Mouse (Mus musculus) A20 (cell line): ENCODE measurements around the gene Vil1.
A peak's percentile ranks its signal among the peaks of the same experiment; 100 is the strongest.

ENCODE experiments used
- DNase-seq: peaks from one replicate; pipeline ENCODE4 v3.0.0-alpha.2; 2011; ENCODE audit warnings: low read depth, low spot score

Gene Vil1

DNA sequence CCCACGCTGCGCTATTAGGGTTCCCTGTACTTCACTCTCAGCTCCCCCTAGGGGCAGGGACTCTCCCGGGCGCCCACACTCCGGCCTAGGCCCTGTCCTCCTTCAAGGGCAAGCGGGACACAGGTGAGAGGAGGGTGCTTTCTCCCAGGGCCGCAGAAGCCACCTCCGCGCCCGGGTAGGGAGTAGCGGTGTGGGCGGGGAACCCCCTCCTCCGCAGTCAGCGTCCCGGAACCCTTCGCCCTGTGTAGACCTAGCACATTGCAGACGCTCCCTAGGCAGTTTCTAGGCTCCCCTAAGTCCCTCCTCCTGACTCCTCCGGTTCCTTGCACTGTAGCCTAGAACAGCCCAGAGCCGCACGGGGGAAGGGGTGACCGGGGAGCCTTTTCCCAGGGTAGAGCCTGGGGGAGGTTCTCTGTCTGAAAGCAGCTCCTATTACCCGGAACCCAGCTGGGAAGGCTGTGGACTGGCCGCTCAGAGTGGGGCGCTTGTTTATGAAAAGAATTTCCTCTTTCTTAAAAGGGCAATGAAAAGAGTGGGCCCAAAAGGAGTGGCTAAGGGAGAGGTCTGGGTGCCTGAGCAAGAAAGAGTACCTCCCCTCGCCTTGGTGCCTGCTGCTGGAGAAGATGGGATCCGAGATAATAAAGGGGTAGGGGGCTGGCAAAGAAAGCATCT is 22.3 kb upstream of the Vil1 start:
- DNase-seq, result peak; percentile 98

GRCm38 (mm10) chr1:74387386-74387988 is 21.7 kb upstream of the Vil1 start:
- DNase-seq, result peak; percentile 43

DNA sequence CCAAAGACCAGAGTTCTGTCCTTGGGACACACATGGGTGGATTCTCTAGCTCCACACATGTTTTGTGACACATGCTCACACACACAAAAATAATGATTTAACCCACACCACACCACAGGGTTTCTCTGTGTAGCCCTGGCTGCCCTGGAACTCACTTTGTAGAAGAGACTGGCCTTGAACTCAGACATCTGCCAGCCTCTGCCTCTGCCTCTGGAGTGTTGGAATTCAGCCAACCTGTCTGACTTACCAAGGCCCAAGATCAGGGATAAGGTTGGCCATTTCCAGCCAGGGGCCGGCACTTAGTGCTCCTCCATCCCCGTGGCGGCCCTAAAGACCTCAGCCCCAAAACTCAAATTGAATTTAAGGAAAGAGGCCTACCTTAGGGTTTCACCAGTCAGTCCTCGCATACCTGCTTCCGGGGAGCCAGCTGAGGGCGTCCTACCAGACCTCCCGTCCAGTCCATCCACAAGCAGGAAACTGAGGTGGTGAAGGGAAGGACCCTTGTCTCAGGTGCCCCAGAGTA is 20.7 kb upstream of the Vil1 start:
- DNase-seq, result no peak

GRCm38 (mm10) chr1:74389831-74390286 is 19.3 kb upstream of the Vil1 start:
- DNase-seq, result peak; percentile 91

DNA sequence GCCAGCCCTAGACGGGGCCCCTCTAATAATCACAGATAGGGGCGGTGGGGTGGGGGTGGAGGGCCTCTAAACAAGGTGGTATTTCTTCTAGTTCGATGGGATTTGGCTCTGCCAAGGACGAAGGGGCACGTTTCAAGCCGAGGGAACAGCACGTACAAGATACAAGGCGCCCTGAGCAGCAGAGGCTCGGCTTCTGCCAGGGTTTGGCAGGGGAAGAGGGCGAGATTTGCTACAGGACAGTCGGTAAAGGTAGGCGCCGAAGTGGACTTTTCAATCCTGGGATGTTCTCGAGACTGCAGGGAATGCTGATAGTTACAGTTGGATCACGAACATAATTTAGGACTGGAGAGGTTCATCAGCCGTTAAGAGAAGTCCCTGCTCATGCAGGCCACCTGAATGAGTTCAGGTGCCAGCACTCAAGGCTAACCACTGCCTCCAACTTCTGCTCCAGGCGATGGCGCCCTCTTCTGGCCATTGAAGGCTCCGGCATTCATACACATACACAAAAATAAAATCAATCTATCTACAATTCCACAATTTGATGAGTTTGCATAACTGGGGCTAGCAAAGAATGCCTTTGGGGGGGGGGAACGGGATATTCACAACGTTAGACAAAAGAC is 18.8 kb upstream of the Vil1 start:
- peak; percentile 95 for DNase-seq

DNA sequence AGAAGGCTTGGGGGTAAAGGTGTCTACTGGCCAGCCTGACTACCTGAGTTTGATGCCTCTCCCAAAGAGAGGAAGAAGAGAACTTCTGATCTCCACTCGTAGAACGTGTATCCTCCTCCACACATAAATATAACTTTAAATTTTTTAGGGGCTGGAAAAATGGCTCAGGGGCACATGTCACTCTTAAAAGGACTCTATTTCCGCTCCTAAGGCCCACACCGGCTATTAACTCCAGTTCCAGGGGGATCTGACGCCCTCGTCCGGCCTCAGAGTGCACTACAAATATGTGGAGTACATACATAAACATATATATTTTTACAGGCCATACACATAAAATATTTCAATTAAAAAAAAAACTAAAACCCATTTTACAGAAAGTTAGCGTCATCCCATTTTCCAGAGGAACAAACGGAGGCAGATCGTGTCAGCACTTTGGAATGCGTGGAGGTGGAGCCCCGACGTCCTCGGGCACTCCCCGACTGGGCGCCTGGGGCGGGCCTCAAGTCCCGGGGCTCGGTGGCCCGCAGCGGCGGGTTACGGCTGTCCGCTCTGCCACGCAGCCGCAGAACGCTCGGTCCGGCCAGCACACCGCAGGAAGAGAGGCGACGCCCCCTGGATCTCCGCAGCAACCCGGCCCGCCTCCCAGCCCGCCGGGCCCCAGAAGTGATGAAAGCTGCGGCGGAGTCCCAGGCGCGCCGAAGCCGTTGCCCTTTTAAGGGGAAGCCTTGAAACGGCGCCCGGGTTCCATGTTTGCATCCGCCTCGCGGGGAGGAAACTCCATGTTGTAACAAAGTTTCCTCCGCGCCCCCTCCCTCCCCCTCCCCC is 18.0 kb upstream of the Vil1 start, which contains the start of gene Ctdsp1:
TSS of gene Ctdsp1 (plus strand) at position 586 of the 825 bp plus-strand sequence.
- DNase-seq, result peak; percentile 96

GRCm38 (mm10) chr1:74391844-74392441 is 17.2 kb upstream of the Vil1 start:
- peak; percentile 92 for DNase-seq

GRCm38 (mm10) chr1:74392446-74392994 is 16.7 kb upstream of the Vil1 start:
- DNase-seq, result no peak

DNA sequence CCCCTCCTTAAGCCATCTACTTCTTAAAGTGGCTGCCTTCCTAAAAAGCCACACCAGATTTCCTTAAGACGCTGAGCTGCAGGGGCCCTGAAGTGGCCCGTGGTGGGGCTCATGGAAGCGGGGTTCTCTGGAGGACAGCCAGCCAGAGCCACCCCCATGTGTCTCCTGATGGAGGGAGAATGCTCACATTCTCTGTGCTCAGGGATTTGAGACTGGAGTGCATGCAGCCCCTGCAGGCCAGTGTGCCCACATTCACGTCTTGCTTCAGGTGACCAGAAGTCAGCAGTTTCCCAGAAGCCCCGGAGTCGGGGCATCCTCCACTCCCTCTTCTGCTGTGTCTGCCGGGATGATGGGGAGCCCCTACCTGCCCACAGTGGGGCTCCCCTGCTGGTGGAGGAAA is 16.2 kb upstream of the Vil1 start:
- no peak for DNase-seq

GRCm38 (mm10) chr1:74393697-74394096 is 15.5 kb upstream of the Vil1 start:
- DNase-seq, result no peak

DNA sequence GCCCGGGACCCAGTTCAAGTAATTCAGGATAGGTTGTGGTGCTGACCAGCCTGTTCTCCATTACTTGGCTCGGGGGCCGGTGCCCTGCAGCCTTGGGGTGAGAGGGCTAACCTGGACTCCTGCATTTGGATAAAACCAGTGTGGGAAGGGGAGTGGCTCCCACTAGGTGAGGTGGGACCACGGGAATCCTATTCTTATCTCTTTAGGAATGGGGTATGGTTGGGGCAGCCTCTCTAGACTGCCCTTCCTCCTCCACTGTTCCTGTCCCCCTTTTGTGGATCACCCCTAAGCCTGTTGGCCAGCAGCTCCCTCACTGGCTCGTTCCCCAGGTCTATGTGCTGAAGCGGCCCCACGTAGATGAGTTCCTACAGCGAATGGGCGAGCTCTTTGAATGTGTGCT is 14.9 kb upstream of the Vil1 start:
- no peak for DNase-seq

DNA sequence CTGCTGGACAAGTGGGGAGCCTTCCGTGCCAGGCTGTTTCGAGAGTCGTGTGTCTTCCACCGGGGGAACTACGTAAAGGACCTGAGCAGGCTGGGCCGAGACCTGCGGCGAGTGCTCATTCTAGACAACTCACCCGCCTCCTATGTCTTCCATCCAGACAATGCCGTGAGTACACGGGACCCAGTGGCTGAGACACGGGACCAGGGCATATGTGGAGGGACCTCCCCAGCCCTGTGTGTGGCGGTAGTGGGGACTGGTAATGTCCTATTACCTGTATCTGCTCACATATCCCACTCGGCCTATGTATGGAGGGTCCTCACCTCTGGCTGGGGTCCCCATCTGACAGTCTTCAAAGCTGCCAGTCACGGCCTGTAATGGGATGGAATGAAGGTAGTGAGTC is 14.3 kb upstream of the Vil1 start:
- no peak for DNase-seq

DNA sequence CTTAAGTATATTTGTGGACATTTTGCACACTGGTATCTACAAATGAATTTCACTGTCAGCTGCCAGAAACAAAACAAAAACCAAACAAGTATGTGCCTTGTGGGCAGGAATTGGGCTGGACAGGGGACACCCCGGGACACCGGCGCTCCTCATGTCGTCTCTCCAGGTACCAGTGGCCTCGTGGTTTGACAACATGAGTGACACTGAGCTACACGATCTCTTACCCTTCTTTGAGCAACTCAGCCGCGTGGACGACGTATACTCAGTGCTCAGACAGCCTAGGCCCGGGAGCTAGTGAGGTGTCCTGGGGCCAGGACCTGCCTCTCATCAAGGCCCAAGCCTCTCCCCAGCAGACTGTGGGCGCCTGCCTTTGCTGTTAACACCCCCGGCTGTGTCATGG is 13.9 kb upstream of the Vil1 start:
- DNase-seq, result no peak

- peak; percentile 33 for DNase-seq
These were observed 12.5 kb upstream of the Vil1 start for GRCm38 (mm10) chr1:74396456-74397222.

- peak; percentile 100 for DNase-seq
These were observed 11.8 kb upstream of the Vil1 start for GRCm38 (mm10) chr1:74397268-74397918.

DNA sequence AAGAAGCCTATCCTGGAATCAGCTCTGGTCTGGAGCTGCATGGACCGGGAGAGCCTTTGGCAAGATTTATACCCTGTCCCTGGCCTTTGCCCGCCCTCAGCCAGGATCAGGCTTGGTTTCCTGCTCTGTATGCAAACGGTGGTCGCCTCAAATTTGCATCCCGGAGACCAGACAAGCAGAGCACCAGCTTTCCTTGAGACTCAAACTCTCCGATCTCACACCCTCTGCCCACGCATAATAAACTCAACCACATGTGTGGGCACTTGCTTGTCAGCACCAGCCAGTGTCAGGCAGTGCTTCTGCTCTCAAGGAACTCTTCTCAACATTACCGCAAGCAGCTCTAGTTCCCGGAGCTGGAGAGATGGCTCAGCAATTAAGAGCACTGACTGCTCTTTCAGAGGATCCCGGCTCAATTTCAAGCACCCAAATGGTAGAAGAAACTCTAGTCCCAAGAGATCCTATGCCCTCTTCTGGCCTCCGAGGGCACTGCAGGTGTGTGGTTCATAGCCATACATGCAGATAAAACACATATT is 11.2 kb upstream of the Vil1 start:
- peak; percentile 91 for DNase-seq

DNA sequence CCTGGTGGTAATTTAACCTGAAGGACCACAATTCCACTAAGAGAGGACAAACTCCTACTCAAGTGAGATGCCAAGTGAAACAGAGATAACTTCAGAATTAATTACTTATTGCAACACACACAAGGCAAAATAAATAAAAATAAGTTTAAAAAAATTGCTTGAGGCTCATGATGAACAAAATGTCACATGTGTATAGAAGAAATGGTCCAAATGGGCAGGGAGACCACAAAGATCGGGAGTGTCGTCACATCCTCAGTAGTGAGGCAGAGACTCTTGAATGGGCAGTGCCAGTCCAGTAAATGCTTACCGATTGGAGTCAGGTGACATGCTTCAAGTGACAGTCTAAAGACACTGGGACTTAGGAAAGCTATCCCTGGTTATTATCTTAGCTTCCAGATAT is 8.6 kb upstream of the Vil1 start:
- DNase-seq, result no peak

DNA sequence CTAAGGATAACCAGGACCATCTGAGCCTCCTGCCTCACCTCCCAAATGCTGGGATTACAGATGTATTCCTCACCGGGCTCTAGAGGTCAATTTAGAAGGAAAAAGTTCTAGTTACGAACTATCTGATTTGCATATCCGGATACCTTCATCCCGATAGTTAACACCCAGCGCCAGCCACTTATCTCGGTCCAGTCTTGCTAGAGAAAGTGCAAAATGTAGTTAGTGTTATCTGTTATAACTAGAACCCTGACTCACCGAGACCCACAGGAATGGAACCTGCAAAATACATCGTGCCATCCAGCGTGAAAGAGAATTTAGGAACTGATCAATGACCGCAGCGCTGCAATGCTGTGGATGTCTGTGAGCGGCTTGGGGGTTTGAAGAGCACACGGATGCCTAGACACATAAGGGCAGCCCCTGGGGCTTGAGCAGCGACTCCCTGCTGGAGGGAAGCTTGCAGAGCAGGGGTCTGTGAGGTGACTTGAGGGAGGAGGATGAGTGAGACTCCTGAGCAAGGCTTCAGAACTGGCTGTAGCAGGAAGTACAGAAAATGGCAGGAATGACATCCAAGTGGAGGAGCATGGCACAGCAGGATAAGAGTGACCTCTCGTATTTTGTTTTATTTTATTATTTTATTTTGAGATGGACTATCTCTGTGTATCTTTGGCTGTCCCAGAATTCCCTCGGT is 8.0 kb upstream of the Vil1 start:
- no peak for DNase-seq

DNA sequence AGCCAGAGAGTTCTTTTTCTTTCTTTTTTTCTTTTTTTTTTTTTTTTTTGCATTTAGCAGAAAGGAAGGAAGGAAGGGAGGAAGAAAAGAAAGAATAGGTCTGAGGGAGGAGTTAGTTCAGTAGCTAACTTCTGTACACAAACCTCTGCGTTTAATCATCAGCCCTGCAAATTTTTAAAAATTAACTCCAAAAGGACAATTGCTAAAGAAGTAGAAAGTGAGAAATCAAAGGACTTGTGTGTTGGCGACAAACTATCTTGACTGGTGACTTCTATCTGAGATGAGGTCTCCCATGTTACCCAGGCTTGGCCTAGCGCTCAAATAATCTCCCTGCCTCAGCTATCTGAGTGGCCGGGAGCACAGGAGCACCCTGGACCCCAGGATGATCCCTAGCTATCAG is 5.0 kb upstream of the Vil1 start:
- DNase-seq, result no peak
